In genomic region chr7:141131024-141131820, GRCm38 (mm10) we compare ENCODE assay signal across 1 mouse cellular context.
TF ChIP-seq lines count a peak whose summit lies in the region.

No protein-coding gene starts in this region.

TF ChIP-seq in CH12.LX, 34 proteins besides CTCF, POLR2A, EP300 and RAD21 (continued from another document):
- no peak for TF ChIP-seq E2F4 (IDR thresholded peaks at IDR 0.05; ENCODE audit: insufficient replicate concordance, low read depth, low read length)
- no peak for TF ChIP-seq CHD2 (IDR thresholded peaks at IDR 0.05; ENCODE audit: low read length)
- TF ChIP-seq UBTF (IDR thresholded peaks at IDR 0.05; ENCODE audit: low read depth, low read length) = no peak
- TF ChIP-seq ETS1 (conservative IDR thresholded peaks at IDR 0.05; ENCODE audit: low read depth, low read length) = no peak
- peak; percentile 90 for TF ChIP-seq MAX (IDR thresholded peaks at IDR 0.05; ENCODE audit: low read length)
- no peak for TF ChIP-seq GABPA (IDR thresholded peaks at IDR 0.05; ENCODE audit: insufficient replicate concordance, low read depth, low read length)
- TF ChIP-seq ZKSCAN1 (IDR thresholded peaks at IDR 0.05; ENCODE audit: borderline replicate concordance, low read depth, low read length) = no peak
- peak; percentile 31; the same call in 1 of the 2 replicates for TF ChIP-seq BHLHE40 (IDR thresholded peaks at IDR 0.05; ENCODE audit: low read depth, low read length)
- no peak; the same call in 1 of the 2 replicates for TF ChIP-seq KAT2A (IDR thresholded peaks at IDR 0.05; ENCODE audit: insufficient replicate concordance, low read length)
- TF ChIP-seq POLR2AphosphoS2 (IDR thresholded peaks at IDR 0.05; ENCODE audit: low read depth, low read length) = no peak
- no peak for TF ChIP-seq MAFK (IDR thresholded peaks at IDR 0.05; ENCODE audit: insufficient replicate concordance, low read length)
- TF ChIP-seq NRF1 (IDR thresholded peaks at IDR 0.05; ENCODE audit: low read depth, low read length) = peak; percentile 52
- TF ChIP-seq MEF2A (IDR thresholded peaks at IDR 0.05; ENCODE audit: borderline replicate concordance, low read depth, low read length) = 0 out of 2 replicates have a peak, but pooled peaks have one; percentile 26
- TF ChIP-seq USF2 (conservative IDR thresholded peaks at IDR 0.05; ENCODE audit: low read depth, low read length) = no peak
- TF ChIP-seq NELFE (IDR thresholded peaks at IDR 0.05; ENCODE audit: low read depth, low read length) = peak; percentile 58; the same call in 1 of the 2 replicates
- no peak for TF ChIP-seq ZNF384 (IDR thresholded peaks at IDR 0.05; ENCODE audit: low read depth, low read length)
- TF ChIP-seq MXI1 (IDR thresholded peaks at IDR 0.05; ENCODE audit: low read depth, low read length) = peak; percentile 100
- TF ChIP-seq MYC (IDR thresholded peaks at IDR 0.05; ENCODE audit: low read depth, low read length) = peak; percentile 81; the same call in 1 of the 2 replicates
- TF ChIP-seq MAZ (IDR thresholded peaks at IDR 0.05; ENCODE audit: low read depth, low read length) = peak; percentile 78; the same call in 1 of the 2 replicates
- TF ChIP-seq SIN3A (IDR thresholded peaks at IDR 0.05; ENCODE audit: low read length) = peak; percentile 99
- no peak for TF ChIP-seq ZC3H11A (IDR thresholded peaks at IDR 0.05; ENCODE audit: low read depth, low read length)
- peak; percentile 84 for TF ChIP-seq HCFC1 (IDR thresholded peaks at IDR 0.05; ENCODE audit: low read depth, low read length)
- no peak for TF ChIP-seq USF1 (IDR thresholded peaks at IDR 0.05; ENCODE audit: low read depth, low read length)
- no peak for TF ChIP-seq JUN (IDR thresholded peaks at IDR 0.05; ENCODE audit: insufficient read depth, low read depth, low read length)
- TF ChIP-seq IRF4 (IDR thresholded peaks at IDR 0.05; ENCODE audit: low read depth, low read length) = 0 out of 2 replicates have a peak, but pooled peaks have one; percentile 26
- TF ChIP-seq RCOR1 (conservative IDR thresholded peaks at IDR 0.05; ENCODE audit: low read depth, low read length) = no peak
TF ChIP-seq in CH12.LX: peak in this region for 11.
